Mouse (Mus musculus) embryonic facial prominence, embryonic 14.5 days (tissue): Measurements from ENCODE around the gene Chd5. TPM values are rescaled to one million over a fixed set of nuclear protein-coding genes. Genes with fewer than 3 reads are reported as not detected.

ENCODE experiments used
- ATAC-seq: fragments of 200-750 bp; cut with Nextera tagmentation; 2 replicates; pipeline ENCODE4 v1.8.0; 2017; ENCODE audit warnings: low read depth, moderate number of reproducible peaks, moderate TSS enrichment
- DNase-seq: peaks from one replicate; pipeline ENCODE4 v3.0.0-alpha.2; 2015; ENCODE audit warnings: low spot score
- H3K27ac ChIP-seq: fragments of 300-500 bp; sonication (generic); replicated peaks from 2 replicates; pipeline ENCODE4 v1.5.1; 2014; ENCODE audit warnings: low read depth, mild to moderate bottlenecking, low read length, moderate library complexity
- H3K27me3 ChIP-seq: fragments of 300-500 bp; sonication (generic); replicated peaks from 2 replicates; pipeline ENCODE4 v1.6.1; 2014; ENCODE audit warnings: low read length; ENCODE audit not compliant: control insufficient read depth, insufficient read depth
- H3K36me3 ChIP-seq: fragments of 300-500 bp; sonication (generic); 2 replicates; pipeline ENCODE4 v1.6.1; 2014; ENCODE audit warnings: low read length, mixed read lengths; ENCODE audit not compliant: control insufficient read depth, insufficient read depth
- H3K4me1 ChIP-seq: fragments of 300-500 bp; sonication (generic); 2 replicates; pipeline ENCODE4 v1.6.1; 2014; ENCODE audit warnings: antibody characterized with exemption, low read length; ENCODE audit not compliant: control insufficient read depth, insufficient read depth
- H3K4me2 ChIP-seq: fragments of 300-500 bp; sonication (generic); 2 replicates; pipeline ENCODE4 v1.6.1; 2014; ENCODE audit warnings: low read depth, mild to moderate bottlenecking, low read length, moderate library complexity, mixed read lengths
- H3K4me3 ChIP-seq: fragments of 300-500 bp; sonication (generic); 2 replicates; pipeline ENCODE4 v1.5.1; 2014; ENCODE audit warnings: low read depth, mild to moderate bottlenecking, low read length
- H3K9ac ChIP-seq: fragments of 300-500 bp; sonication (generic); 2 replicates; pipeline ENCODE4 v1.6.1; 2014; ENCODE audit warnings: low read depth, mild to moderate bottlenecking, low read length, moderate library complexity, mixed read lengths
- H3K9me3 ChIP-seq: fragments of 300-500 bp; sonication (generic); 2 replicates; pipeline ENCODE4 v1.6.1; 2016; ENCODE audit warnings: low read length; ENCODE audit not compliant: control insufficient read depth
- WGBS: fragments of 180-500 bp; shearing (Covaris S2); extraction: QIAGEN DNeasy Blood & Tissue Kit; methylation state at CpG from one replicate; pipeline ENCODE4 v1.1.7; 2014; 5-methylcytosine and 5-hydroxymethylcytosine counted together
- polyA plus RNA-seq: library from polyadenylated mRNA; unstranded; fragments of >200 nt; fragmentation: Nextera tagmentation; extraction: Ambion mirVana; gene quantifications from 2 replicates; pipeline ENCODE4 v1.2.1, GENCODE M21; 2014

The Chd5 gene
- polyA plus RNA-seq, 1 experiment from 2014 or later = 1.4 TPM

DNA sequence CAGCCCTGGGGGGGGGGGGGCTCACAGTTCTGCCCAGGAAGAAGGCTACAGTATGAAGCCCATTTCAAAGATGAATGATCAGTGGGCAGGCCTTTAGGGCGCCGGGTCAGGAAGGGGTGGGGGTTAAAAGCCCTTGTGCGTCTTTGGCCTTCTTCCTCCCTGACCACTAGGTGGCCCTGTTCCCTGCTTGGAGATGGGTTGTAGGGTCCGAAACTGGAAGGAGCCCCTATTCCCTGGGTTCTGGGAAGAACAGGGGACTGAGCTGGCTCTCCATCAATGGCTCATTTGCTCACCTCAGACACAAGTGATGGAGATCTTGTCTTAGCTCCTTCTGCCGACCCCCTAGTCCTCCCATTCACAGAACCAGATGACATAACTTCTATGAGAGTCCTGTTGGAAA is 4.8 kb downstream of the Chd5 start:
- DNase-seq = no peak
- H3K27me3 ChIP-seq = peaks cover 27% of the 10 kb centered on the region
- WGBS = 9% methylated on average over 5 of the region's 5 CpGs

GRCm38 (mm10) chr4:152344651-152345050 is 6.2 kb downstream of the Chd5 start:
- H3K4me3 ChIP-seq = no peak overlapping the region
- H3K9me3 ChIP-seq = no peaks in the 10 kb centered on the region
- H3K27me3 ChIP-seq = peaks cover 25% of the 10 kb centered on the region
- H3K36me3 ChIP-seq = no peaks in the 10 kb centered on the region
- WGBS = 53% methylated on average over 7 of the region's 7 CpGs
- no peak overlapping the region for H3K9ac ChIP-seq
- H3K4me2 ChIP-seq = no peak overlapping the region
- no peak overlapping the region for H3K27ac ChIP-seq
- DNase-seq (no peak), ATAC-seq (no peak)
- H3K4me1 ChIP-seq = peaks cover under 1% of the 10 kb centered on the region; the same call in 1 of the 2 replicates

More for the DNA sequence above, 4.8 kb downstream of the Chd5 start:
- no peak overlapping the region for H3K27ac ChIP-seq
- no peaks in the 10 kb centered on the region for H3K36me3 ChIP-seq
- no peak overlapping the region for H3K4me2 ChIP-seq
- ATAC-seq = no peak
- no peak overlapping the region for H3K9ac ChIP-seq
- peaks cover 8% of the 10 kb centered on the region; the same call in 1 of the 2 replicates for H3K4me1 ChIP-seq
- H3K4me3 ChIP-seq = no peak overlapping the region
- H3K9me3 ChIP-seq = no peaks in the 10 kb centered on the region

- Histone ChIP-seq H3K4me1 (no peaks in the 10 kb centered on the region), H3K27me3 (peaks cover 22% of the 10 kb centered on the region), H3K4me3 (no peak overlapping the region), H3K9ac (no peak overlapping the region), H3K4me2 (no peak overlapping the region), H3K36me3 (no peaks in the 10 kb centered on the region), H3K9me3 (no peaks in the 10 kb centered on the region), H3K27ac (no peak overlapping the region)
- WGBS = 46% methylated on average over 6 of the region's 7 CpGs
- DNase-seq = no peak
- no peak for ATAC-seq
Observed at GRCm38 (mm10) chr4:152345120-152345889, 6.9 kb downstream of the Chd5 start.

DNA sequence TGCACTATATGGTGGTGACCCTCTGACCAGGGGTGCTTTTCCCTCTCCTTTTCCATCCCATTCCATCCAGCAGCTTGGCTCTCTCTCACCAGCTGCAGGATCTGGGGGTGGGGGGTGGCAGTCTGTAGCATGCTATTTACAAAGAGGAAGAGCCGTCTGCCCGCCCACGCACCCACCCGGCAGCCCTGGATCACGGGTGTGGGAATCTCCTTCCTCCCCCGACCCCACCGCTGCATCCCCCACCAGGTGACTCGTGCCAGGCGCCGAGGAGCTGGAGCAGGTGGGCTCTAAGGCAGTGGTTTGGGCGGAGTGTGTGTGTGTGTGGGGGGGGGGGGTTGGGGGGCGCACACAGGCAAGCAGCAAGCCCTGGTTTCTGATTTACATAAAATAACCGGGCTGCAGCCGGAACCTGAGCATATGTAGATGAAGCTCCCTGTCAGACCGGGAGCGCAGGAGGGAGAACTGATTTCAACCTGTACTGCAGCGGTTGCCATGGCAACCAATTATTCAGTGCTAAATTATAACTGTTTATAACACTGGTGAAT is 11.5 kb downstream of the Chd5 start:
- no peak overlapping the region for H3K4me2 ChIP-seq
- H3K36me3 ChIP-seq = no peaks in the 10 kb centered on the region
- H3K4me3 ChIP-seq = no peak overlapping the region
- ATAC-seq (0 out of 2 replicates have a peak, but pooled peaks have one; percentile 59), DNase-seq (peak; percentile 77)
- H3K9me3 ChIP-seq = no peaks in the 10 kb centered on the region
- no peaks in the 10 kb centered on the region for H3K4me1 ChIP-seq
- WGBS = 8% methylated on average over 12 of the region's 17 CpGs
- no peak overlapping the region for H3K27ac ChIP-seq
- 0 out of 2 replicates have a peak overlapping the region, but pooled peaks have one; percentile 30 for H3K9ac ChIP-seq
- H3K27me3 ChIP-seq = peaks cover 29% of the 10 kb centered on the region

GRCm38 (mm10) chr4:152350722-152351421 is 12.4 kb downstream of the Chd5 start:
- 39% methylated on average over 8 of the region's 8 CpGs for WGBS
- no peak overlapping the region for H3K27ac ChIP-seq
- H3K4me2 ChIP-seq = no peak overlapping the region
- H3K4me3 ChIP-seq = no peak overlapping the region
- H3K27me3 ChIP-seq = peaks cover 29% of the 10 kb centered on the region
- no peak overlapping the region for H3K9ac ChIP-seq
- H3K36me3 ChIP-seq = no peaks in the 10 kb centered on the region
- no peaks in the 10 kb centered on the region for H3K9me3 ChIP-seq
- ATAC-seq (no peak), DNase-seq (no peak)
- H3K4me1 ChIP-seq = no peaks in the 10 kb centered on the region

DNA sequence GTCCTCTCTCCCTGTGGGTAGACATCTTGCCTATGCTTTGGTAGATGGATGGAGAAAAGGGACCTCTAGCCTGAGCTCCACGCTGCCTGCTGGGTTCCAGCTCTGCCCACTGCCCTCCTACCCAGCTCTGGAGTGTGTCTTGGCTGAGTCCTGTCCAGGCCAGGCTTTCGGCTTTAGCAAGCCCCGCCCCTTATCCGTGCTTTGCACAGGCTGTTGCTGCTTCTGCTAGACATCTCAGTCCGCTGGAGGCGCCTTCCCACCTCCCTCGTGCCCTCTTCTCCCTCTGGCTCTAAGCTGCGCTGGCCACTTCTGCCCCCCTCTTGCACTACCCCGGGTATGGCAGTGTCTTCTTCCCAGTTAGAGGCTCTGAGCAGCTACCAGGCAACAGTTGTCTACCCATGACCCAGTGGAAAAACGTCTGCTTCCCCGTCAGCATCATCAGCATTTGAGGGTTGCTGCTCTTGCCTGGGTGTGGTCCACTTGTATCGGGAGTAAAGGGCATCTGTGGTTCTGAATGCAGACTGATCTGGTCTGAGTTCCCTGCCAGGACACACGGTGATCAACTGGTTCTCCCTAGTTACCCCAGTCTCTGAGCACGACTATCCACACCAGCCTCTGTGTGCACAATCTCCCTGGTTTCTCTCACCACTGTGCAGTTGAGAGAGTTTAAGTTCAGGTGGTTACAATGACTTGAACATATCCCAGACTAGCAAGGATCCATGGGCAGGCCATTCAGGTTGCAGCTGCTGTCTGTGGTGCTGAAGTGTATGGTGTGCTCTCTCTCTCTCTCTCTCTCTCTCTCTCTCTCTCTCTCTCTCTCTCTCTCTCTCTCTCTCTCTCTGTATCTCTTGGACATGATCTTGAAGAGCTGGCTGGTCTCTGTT is 13.2 kb downstream of the Chd5 start:
- H3K36me3 ChIP-seq = no peaks in the 10 kb centered on the region
- H3K9ac ChIP-seq = no peak overlapping the region
- peaks cover 29% of the 10 kb centered on the region for H3K27me3 ChIP-seq
- H3K4me1 ChIP-seq = no peaks in the 10 kb centered on the region
- no peak overlapping the region for H3K4me2 ChIP-seq
- WGBS = 18% methylated on average over 14 of the region's 14 CpGs
- H3K4me3 ChIP-seq = no peak overlapping the region
- no peak for ATAC-seq
- no peaks in the 10 kb centered on the region for H3K9me3 ChIP-seq
- peak; percentile 60 for DNase-seq
- H3K27ac ChIP-seq = no peak overlapping the region

GRCm38 (mm10) chr4:152353886-152354637 is 15.6 kb downstream of the Chd5 start:
- no peak overlapping the region for H3K27ac ChIP-seq
- no peaks in the 10 kb centered on the region for H3K9me3 ChIP-seq
- no peak for DNase-seq
- H3K4me1 ChIP-seq = no peaks in the 10 kb centered on the region
- ATAC-seq = no peak
- 70% methylated on average over 14 of the region's 14 CpGs for WGBS
- no peak overlapping the region for H3K4me2 ChIP-seq
- H3K27me3 ChIP-seq = peaks cover 22% of the 10 kb centered on the region
- no peak overlapping the region for H3K4me3 ChIP-seq
- H3K36me3 ChIP-seq = no peaks in the 10 kb centered on the region
- no peak overlapping the region for H3K9ac ChIP-seq
